Mouse (Mus musculus) stomach, postnatal 0 days (tissue): ENCODE results near the gene Slc1a4.

Experiments
- CTCF ChIP-seq: IDR thresholded peaks from 2 replicates; pipeline ENCODE4 v1.5.1; 2016; ENCODE audit warnings: antibody characterized with exemption, low read depth, mild to moderate bottlenecking, moderate library complexity
- EP300 ChIP-seq: optimal IDR thresholded peaks from 2 replicates; pipeline ENCODE3; 2016; ENCODE audit warnings: antibody characterized with exemption

DNA sequence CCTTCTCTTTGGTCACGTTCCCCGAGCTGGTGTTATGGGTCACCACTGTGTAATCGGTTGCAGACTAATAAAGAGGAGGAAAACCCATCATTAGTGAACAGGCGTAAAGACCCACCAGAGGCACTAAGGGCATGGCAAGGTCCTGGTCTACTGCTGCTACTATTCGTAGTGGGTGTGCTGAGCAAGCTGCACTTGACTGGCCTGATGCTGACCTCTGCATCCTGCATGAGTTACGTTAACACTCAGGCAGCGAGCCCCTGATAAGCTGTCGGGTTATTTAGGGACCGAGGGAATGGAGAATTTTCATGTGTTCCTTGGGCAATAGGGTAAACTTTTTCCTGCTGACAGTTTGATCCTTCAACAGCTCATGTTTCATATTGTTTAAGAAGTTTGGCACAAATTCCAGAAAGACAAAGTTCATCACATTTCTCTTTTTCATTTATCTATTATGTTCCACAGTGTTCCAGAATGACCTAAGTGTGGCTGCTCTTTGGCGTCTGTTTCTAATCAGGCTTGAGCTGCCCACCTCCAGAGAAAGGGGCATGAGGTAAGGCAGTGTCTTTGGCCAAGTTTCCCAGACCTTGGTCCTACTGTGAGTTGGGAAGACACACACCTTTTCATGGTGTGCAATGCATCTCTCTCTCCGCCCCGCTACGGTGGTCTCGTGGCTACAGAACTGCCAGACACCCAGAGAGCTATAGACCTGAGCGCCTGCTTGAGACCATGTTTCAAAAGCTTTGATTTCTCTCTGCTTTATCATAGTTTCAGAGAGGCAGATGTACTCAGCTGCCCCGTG, 13.7 kb downstream of the Slc1a4 start:
- TF ChIP-seq EP300 (no peak), CTCF (no peak)
